Mouse (Mus musculus): Measurements from ENCODE around the gene Pax3. TPM values are rescaled to one million over a fixed set of nuclear protein-coding genes. Genes with fewer than 3 reads are reported as not detected.

The Pax3 gene
- polyA plus RNA-seq, 1 experiment = not detected

- 63% methylated on average over 18 of the region's 18 CpGs for WGBS
- Histone ChIP-seq H3K27ac (ENCODE audit: insufficient read depth, low read depth, low read length) (no peak overlapping the region), H3K4me1 (ENCODE audit: control insufficient read depth, insufficient read depth, low read length) (no peaks in the 10 kb centered on the region), H3K4me3 (ENCODE audit: insufficient read depth, low read depth, low read length) (no peak overlapping the region)
- no peak for TF ChIP-seq POLR2A (IDR thresholded peaks at IDR 0.05; ENCODE audit: insufficient read depth, low read depth, low read length)
- TF ChIP-seq CTCF (IDR thresholded peaks at IDR 0.05; ENCODE audit: insufficient read depth, low read depth, low read length) = no peak
Measured at GRCm38 (mm10) chr1:78081761-78082160, 115.2 kb downstream of the Pax3 start.

- 56% methylated on average over 5 of the region's 5 CpGs for WGBS
- H3K27ac ChIP-seq (ENCODE audit: insufficient read depth, low read depth, low read length) = no peak overlapping the region
- no peak overlapping the region for H3K4me3 ChIP-seq (ENCODE audit: insufficient read depth, low read depth, low read length)
- no peaks in the 10 kb centered on the region for H3K4me1 ChIP-seq (ENCODE audit: control insufficient read depth, insufficient read depth, low read length)
- no peak for TF ChIP-seq POLR2A (IDR thresholded peaks at IDR 0.05; ENCODE audit: insufficient read depth, low read depth, low read length)
- TF ChIP-seq CTCF (IDR thresholded peaks at IDR 0.05; ENCODE audit: insufficient read depth, low read depth, low read length) = no peak
Measured at GRCm38 (mm10) chr1:78060850-78061249, 136.1 kb downstream of the Pax3 start.

- Histone ChIP-seq H3K27ac (ENCODE audit: insufficient read depth, low read depth, low read length) (no peak overlapping the region), H3K4me1 (ENCODE audit: control insufficient read depth, insufficient read depth, low read length) (no peaks in the 10 kb centered on the region), H3K4me3 (ENCODE audit: insufficient read depth, low read depth, low read length) (no peak overlapping the region)
- WGBS = 70% methylated on average over 4 of the region's 4 CpGs
- TF ChIP-seq CTCF (IDR thresholded peaks at IDR 0.05; ENCODE audit: insufficient read depth, low read depth, low read length) (no peak), POLR2A (IDR thresholded peaks at IDR 0.05; ENCODE audit: insufficient read depth, low read depth, low read length) (no peak)
Measured at GRCm38 (mm10) chr1:78057939-78058338, 139.0 kb downstream of the Pax3 start.

GRCm38 (mm10) chr1:78053677-78054076 is 143.3 kb downstream of the Pax3 start:
- Histone ChIP-seq H3K27ac (ENCODE audit: insufficient read depth, low read depth, low read length) (no peak overlapping the region), H3K4me3 (ENCODE audit: insufficient read depth, low read depth, low read length) (no peak overlapping the region), H3K4me1 (ENCODE audit: control insufficient read depth, insufficient read depth, low read length) (no peaks in the 10 kb centered on the region)
- TF ChIP-seq CTCF (IDR thresholded peaks at IDR 0.05; ENCODE audit: insufficient read depth, low read depth, low read length) (no peak), POLR2A (IDR thresholded peaks at IDR 0.05; ENCODE audit: insufficient read depth, low read depth, low read length) (no peak)
- 64% methylated on average over 6 of the region's 6 CpGs for WGBS

Other genes with a start within 250 kb of the Pax3 start
- not detected in 2 replicates for gene Sgpp2, start 113.2 kb upstream of the Pax3 start, polyA plus RNA-seq (2012; ENCODE audit: insufficient read depth, insufficient read length, low replicate concordance, missing spikeins)

Data from olfactory bulb, adult 2 months (tissue).